Mouse (Mus musculus): ENCODE results near the gene Aebp2. TPM values are rescaled to one million over a fixed set of nuclear protein-coding genes. Genes with fewer than 3 reads are reported as not detected.

Aebp2 gene
- polyA plus RNA-seq, 1 experiment from 2014 or later, result 3.5 TPM

DNA sequence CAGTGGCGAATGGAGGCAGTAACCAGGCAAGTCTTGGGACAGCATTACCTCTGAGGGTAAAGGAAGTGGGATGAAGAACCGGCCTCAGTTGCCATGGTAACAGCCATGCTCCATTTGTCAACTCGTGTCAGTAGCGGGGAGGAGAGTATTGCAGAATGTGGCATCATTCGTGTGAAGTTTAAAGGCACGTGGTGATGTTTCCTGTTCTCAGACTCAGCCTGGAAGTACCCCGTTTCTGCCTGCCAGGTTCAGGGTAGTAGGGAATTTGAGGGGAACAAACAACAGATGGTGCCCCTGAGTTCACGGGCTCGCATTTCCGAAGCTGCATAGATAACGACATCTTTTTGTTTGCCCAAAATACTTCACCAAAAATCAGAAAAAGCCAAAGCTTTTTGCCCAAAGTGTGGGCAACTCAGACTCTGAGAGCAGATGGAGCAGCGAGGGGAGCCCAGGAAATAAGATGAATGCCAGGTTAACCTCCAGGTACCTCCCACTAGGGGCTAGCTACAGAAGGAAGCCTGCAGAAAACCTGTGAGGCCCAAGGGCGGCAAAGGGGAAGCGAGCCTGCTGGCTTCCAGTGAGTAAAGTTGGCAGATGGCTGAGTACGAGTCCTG, 56.3 kb downstream of the Aebp2 start:
- Histone ChIP-seq H3K36me3 (replicated peaks; ENCODE audit: insufficient read depth, low read length) (no peaks in the 10 kb centered on the region), H3K4me2 (ENCODE audit: low read depth, low read length) (no peak overlapping the region), H3K9me3 (ENCODE audit: low read length) (no peaks in the 10 kb centered on the region), H3K4me3 (ENCODE audit: low read depth, low read length) (no peak overlapping the region), H3K9ac (replicated peaks) (no peak overlapping the region), H3K27me3 (ENCODE audit: insufficient read depth, low read length) (no peaks in the 10 kb centered on the region), H3K27ac (ENCODE audit: low read depth) (no peak overlapping the region), H3K4me1 (ENCODE audit: insufficient read depth) (no peaks in the 10 kb centered on the region)
- ATAC-seq (0 out of 2 replicates have a peak, but pooled peaks have one; percentile 7), DNase-seq (no peak)
- no peak for TF ChIP-seq EP300 (IDR thresholded peaks at IDR 0.05; ENCODE audit: low read depth)
- no peak for TF ChIP-seq CTCF (IDR thresholded peaks at IDR 0.05; ENCODE audit: low read depth)
- 16% methylated on average over 15 of the region's 15 CpGs for WGBS (ENCODE audit: insufficient replicate concordance)

DNA sequence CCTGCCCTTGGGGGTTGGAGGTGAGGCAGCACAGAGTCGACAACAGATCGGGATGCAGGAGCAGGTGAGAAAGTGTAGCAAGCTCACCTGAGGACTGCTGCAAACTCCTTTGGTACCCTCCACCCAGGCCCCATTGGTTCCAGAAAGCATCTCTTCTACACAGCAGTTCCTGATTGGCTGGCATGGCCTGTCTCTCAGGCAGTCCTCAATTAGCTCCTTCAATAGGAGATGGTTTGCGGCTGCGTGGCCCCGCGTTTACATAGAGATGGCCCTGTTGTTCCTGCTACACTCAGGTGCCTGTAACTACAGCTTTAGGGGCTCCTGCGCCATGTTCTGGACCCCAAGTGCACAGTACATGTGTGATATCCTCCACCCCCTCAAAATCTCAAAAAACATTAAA, 58.2 kb downstream of the Aebp2 start:
- no peaks in the 10 kb centered on the region for H3K9me3 ChIP-seq (ENCODE audit: low read length)
- H3K36me3 ChIP-seq (replicated peaks; ENCODE audit: insufficient read depth, low read length), result no peaks in the 10 kb centered on the region
- H3K27me3 ChIP-seq (ENCODE audit: insufficient read depth, low read length), result no peaks in the 10 kb centered on the region
- no peak for ATAC-seq
- no peak overlapping the region for H3K27ac ChIP-seq (ENCODE audit: low read depth)
- H3K4me3 ChIP-seq (ENCODE audit: low read depth, low read length), result no peak overlapping the region
- H3K4me1 ChIP-seq (ENCODE audit: insufficient read depth), result no peaks in the 10 kb centered on the region
- 60% methylated on average over 7 of the region's 7 CpGs for WGBS (ENCODE audit: insufficient replicate concordance)
- no peak for DNase-seq
- H3K9ac ChIP-seq (replicated peaks), result no peak overlapping the region
- no peak for TF ChIP-seq EP300 (IDR thresholded peaks at IDR 0.05; ENCODE audit: low read depth)
- TF ChIP-seq CTCF (IDR thresholded peaks at IDR 0.05; ENCODE audit: low read depth), result no peak
- no peak overlapping the region for H3K4me2 ChIP-seq (ENCODE audit: low read depth, low read length)

DNA sequence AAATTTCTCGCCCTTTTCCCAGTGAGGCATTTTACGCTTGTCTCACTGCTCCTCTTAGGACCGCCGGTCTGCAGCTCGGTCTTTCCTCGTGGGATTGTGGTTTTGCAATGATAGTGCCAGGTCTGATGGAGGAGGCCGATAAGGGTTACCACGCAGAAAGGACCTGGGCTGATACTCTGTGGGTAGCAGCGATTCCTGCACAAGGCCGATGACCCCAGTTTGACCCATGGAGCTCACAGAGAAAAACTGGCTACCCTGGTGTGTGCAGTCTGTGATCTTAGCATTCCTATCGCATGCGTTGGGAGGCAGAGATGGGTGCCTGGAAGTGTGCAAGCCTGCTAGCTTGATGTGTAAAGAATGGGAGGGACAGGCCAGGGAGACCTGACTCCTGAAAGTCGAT, 60.4 kb downstream of the Aebp2 start:
- Histone ChIP-seq H3K27me3 (ENCODE audit: insufficient read depth, low read length) (no peaks in the 10 kb centered on the region), H3K9me3 (ENCODE audit: low read length) (no peaks in the 10 kb centered on the region), H3K36me3 (replicated peaks; ENCODE audit: insufficient read depth, low read length) (no peaks in the 10 kb centered on the region), H3K4me3 (ENCODE audit: low read depth, low read length) (no peak overlapping the region), H3K4me1 (ENCODE audit: insufficient read depth) (no peaks in the 10 kb centered on the region), H3K27ac (ENCODE audit: low read depth) (no peak overlapping the region), H3K4me2 (ENCODE audit: low read depth, low read length) (no peak overlapping the region), H3K9ac (replicated peaks) (no peak overlapping the region)
- whole genome bisulfite sequencing (ENCODE audit: insufficient replicate concordance), result 27% methylated on average over 13 of the region's 13 CpGs
- TF ChIP-seq CTCF (IDR thresholded peaks at IDR 0.05; ENCODE audit: low read depth) (no peak), EP300 (IDR thresholded peaks at IDR 0.05; ENCODE audit: low read depth) (no peak)
- no peak for ATAC-seq
- DNase-seq, result no peak

DNA sequence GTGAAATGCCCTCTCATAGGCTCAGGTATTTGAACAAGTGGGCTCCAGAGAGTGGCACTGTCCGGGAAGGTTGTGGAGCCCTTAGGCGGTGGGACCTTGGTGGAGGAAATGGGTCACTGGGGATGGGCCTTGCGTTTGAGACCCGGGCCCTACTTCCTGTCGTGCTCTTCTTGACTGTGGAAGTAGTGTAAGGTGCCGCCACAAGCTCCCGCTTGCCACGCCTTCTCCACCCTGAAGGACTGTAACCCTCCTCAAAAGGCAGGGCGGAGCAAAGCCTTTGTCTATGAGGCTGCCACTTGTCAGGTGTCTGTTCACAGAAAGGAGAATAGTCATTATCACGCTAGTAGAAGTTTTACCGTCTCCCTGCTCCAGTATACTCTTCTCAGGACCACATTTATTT, 61.9 kb downstream of the Aebp2 start:
- ATAC-seq (no peak), DNase-seq (no peak)
- TF ChIP-seq EP300 (IDR thresholded peaks at IDR 0.05; ENCODE audit: low read depth) (no peak), CTCF (IDR thresholded peaks at IDR 0.05; ENCODE audit: low read depth) (no peak)
- Histone ChIP-seq H3K4me2 (ENCODE audit: low read depth, low read length) (no peak overlapping the region), H3K9ac (replicated peaks) (no peak overlapping the region), H3K4me1 (ENCODE audit: insufficient read depth) (no peaks in the 10 kb centered on the region), H3K9me3 (ENCODE audit: low read length) (no peaks in the 10 kb centered on the region), H3K27ac (ENCODE audit: low read depth) (no peak overlapping the region), H3K27me3 (ENCODE audit: insufficient read depth, low read length) (no peaks in the 10 kb centered on the region), H3K36me3 (replicated peaks; ENCODE audit: insufficient read depth, low read length) (no peaks in the 10 kb centered on the region), H3K4me3 (ENCODE audit: low read depth, low read length) (no peak overlapping the region)
- WGBS (ENCODE audit: insufficient replicate concordance), result 77% methylated on average over 11 of the region's 11 CpGs

DNA sequence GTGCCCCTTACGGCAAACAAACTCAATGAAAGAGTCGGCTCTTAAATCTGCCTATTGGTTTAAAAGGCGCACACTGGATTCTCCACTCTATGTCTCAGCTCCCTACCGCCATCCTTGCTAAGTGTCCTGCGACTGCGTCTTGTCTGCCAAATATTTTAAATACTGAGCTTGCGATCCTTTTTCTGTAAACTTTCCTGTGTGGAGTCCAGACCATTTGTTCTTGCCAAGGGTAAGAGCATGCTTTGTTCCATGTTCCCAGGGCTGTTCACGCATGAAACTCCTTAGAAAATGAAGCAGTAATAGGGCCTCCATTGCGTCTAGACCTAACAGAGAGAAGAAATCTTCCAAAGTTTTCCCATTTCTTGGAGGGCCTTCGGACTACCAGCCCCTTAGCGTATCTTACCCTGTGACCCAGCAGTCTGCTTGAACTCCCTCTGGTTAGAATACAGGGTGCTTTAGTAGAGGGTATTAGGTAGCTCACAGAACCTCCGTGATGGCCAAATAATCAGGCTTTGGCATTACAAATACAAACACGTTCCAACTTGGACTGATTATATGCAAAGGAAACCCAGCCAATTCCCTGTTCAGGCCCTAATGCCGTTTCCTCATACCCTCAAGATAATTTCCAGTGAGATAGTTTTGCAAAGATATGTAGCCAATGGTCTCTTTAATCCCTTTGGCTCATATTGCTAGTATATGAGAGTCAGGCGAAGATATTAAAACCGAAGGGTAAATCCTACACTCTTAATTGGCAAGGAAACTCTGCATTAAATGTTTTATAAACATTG, 67.3 kb downstream of the Aebp2 start:
- WGBS (ENCODE audit: insufficient replicate concordance), result 82% methylated on average over 16 of the region's 16 CpGs
- H3K4me3 ChIP-seq (ENCODE audit: low read depth, low read length), result no peak overlapping the region
- no peak for TF ChIP-seq EP300 (IDR thresholded peaks at IDR 0.05; ENCODE audit: low read depth)
- no peak for TF ChIP-seq CTCF (IDR thresholded peaks at IDR 0.05; ENCODE audit: low read depth)
- ATAC-seq, result no peak
- no peaks in the 10 kb centered on the region for H3K27me3 ChIP-seq (ENCODE audit: insufficient read depth, low read length)
- H3K27ac ChIP-seq (ENCODE audit: low read depth), result no peak overlapping the region
- no peaks in the 10 kb centered on the region for H3K36me3 ChIP-seq (replicated peaks; ENCODE audit: insufficient read depth, low read length)
- H3K9me3 ChIP-seq (ENCODE audit: low read length), result no peaks in the 10 kb centered on the region
- no peak for DNase-seq
- no peak overlapping the region for H3K9ac ChIP-seq (replicated peaks)
- H3K4me1 ChIP-seq (ENCODE audit: insufficient read depth), result no peaks in the 10 kb centered on the region
- H3K4me2 ChIP-seq (ENCODE audit: low read depth, low read length), result no peak overlapping the region

DNA sequence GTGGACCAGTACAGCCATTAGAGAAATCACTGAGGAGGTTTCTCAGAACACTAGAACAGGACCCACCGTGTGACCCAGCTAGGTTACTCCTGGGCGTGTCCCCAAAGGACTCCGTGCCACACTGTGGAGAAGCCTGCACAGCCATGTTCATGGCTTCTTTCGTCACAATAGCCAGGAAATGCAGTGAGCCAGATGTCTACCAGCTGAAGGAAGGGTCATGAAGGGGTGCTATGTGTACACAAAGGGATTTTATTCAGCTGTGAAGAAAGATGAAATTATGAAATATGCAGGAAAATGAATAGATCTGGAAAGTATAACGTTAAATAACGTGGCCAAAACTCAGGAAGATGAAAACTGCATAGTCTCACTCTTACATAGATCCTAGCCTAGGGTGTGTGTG, 69.7 kb downstream of the Aebp2 start:
- WGBS (ENCODE audit: insufficient replicate concordance), result 73% methylated on average over 6 of the region's 6 CpGs
- DNase-seq, result no peak
- Histone ChIP-seq H3K9me3 (ENCODE audit: low read length) (no peaks in the 10 kb centered on the region), H3K27me3 (ENCODE audit: insufficient read depth, low read length) (no peaks in the 10 kb centered on the region), H3K36me3 (replicated peaks; ENCODE audit: insufficient read depth, low read length) (no peaks in the 10 kb centered on the region), H3K4me3 (ENCODE audit: low read depth, low read length) (no peak overlapping the region), H3K27ac (ENCODE audit: low read depth) (no peak overlapping the region), H3K4me1 (ENCODE audit: insufficient read depth) (no peaks in the 10 kb centered on the region), H3K9ac (replicated peaks) (no peak overlapping the region), H3K4me2 (ENCODE audit: low read depth, low read length) (no peak overlapping the region)
- TF ChIP-seq CTCF (IDR thresholded peaks at IDR 0.05; ENCODE audit: low read depth) (no peak), EP300 (IDR thresholded peaks at IDR 0.05; ENCODE audit: low read depth) (no peak)
- no peak for ATAC-seq
